Mouse (Mus musculus) liver, embryonic 11.5 days (tissue): Measurements from ENCODE around the gene Elmod2. TPM values are rescaled to one million over a fixed set of nuclear protein-coding genes. Genes with fewer than 3 reads are reported as not detected.
A peak's percentile ranks its signal among the peaks of the same experiment; 100 is the strongest.

Source experiments
- ATAC-seq: fragments of 200-750 bp; cut with Nextera tagmentation; replicated peaks from 2 replicates; pipeline ENCODE4 v1.8.0; 2017; ENCODE audit warnings: moderate number of reproducible peaks, mild to moderate bottlenecking, moderate TSS enrichment, moderate library complexity; ENCODE audit not compliant: low FRiP score
- DNase-seq: peaks from one replicate; pipeline ENCODE4 v3.0.0-alpha.2; 2017; ENCODE audit warnings: low spot score
- H3K27ac ChIP-seq: fragments of 300-500 bp; sonication (generic); 2 replicates; pipeline ENCODE4 v1.5.1; 2014; ENCODE audit warnings: mild to moderate bottlenecking, low read depth, low read length, control low read depth
- H3K27me3 ChIP-seq: fragments of 300-500 bp; sonication (generic); replicated peaks from 2 replicates; pipeline ENCODE4 v1.6.1; 2014; ENCODE audit warnings: low read length, mixed read lengths; ENCODE audit not compliant: control insufficient read depth, insufficient read depth
- H3K36me3 ChIP-seq: fragments of 300-500 bp; sonication (generic); 2 replicates; pipeline ENCODE4 v1.6.1; 2014; ENCODE audit warnings: mild to moderate bottlenecking, low read length, moderate library complexity, mixed read lengths; ENCODE audit not compliant: control insufficient read depth, insufficient read depth
- H3K4me1 ChIP-seq: fragments of 300-500 bp; sonication (generic); replicated peaks from 2 replicates; pipeline ENCODE4 v1.6.1; 2014; ENCODE audit warnings: low read length, mixed read lengths; ENCODE audit not compliant: control insufficient read depth, insufficient read depth
- H3K4me2 ChIP-seq: fragments of 300-500 bp; sonication (generic); 2 replicates; pipeline ENCODE4 v1.6.1; 2014; ENCODE audit warnings: mild to moderate bottlenecking, control low read depth, moderate library complexity
- H3K4me3 ChIP-seq: fragments of 300-500 bp; sonication (generic); 2 replicates; pipeline ENCODE4 v1.5.1; 2014; ENCODE audit warnings: low read depth, low read length, control low read depth
- H3K9ac ChIP-seq: fragments of 300-500 bp; sonication (generic); 2 replicates; pipeline ENCODE4 v1.6.1; 2014; ENCODE audit warnings: low read depth, low read length, control low read depth
- H3K9me3 ChIP-seq: fragments of 300-500 bp; sonication (generic); 2 replicates; pipeline ENCODE4 v1.6.1; 2016; ENCODE audit warnings: low read length, inconsistent platforms, mixed read lengths; ENCODE audit not compliant: control insufficient read depth
- WGBS: fragments of 180-500 bp; shearing (Covaris S2); extraction: QIAGEN DNeasy Blood & Tissue Kit; methylation state at CpG from one replicate; pipeline ENCODE4 v1.1.7; 2014; 5-methylcytosine and 5-hydroxymethylcytosine counted together
- polyA plus RNA-seq: library from polyadenylated mRNA; unstranded; fragments of >200 nt; fragmentation: Nextera tagmentation; extraction: Ambion mirVana; gene quantifications from 2 replicates; pipeline ENCODE4 v1.2.1, GENCODE M21; 2014

Elmod2 gene
- 15.0 and 18.1 TPM in 2 replicates for polyA plus RNA-seq

DNA sequence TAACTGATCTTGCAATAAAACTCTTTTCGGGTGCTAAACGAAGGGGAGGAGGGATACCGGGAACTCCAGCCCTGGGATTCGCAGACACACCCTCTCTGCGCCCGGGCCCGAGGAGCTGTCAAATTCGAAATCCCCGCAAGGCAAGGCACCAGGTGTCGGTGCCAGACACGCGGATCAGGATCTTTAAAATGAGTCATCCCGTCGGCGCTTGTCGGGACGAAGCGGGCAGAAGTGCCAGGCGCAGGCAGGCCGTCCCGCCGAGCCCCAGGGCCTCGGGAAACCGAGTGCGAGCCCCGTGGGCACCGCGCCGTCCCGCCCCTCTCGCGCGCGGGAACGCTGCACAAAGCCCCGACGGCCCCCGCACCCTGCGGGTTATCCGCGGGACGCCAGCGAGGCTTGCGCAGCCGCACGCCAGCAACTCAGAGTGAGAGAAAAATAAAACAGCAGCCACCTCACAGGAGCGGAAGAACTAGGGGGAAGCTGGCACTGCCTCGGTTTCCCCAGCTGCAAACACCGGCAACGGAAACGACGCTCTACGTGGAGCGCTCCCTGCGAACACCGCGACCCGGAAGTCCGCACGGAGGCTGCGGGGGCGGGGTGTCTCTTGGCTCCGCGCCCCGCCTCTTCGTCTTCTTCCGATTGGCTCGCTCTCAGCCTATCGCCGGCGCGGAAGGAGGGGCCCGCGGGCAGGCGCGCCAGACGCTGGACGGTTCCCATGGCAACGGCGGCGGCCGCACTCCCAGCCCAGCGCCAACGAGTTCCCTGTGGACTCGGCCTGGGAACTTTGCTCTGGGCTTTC, at the start of gene Elmod2:
Elmod2 (minus strand) TSS at position 588 of the 799 bp plus-strand sequence.
- Histone ChIP-seq H3K9ac (peak within 1 kb of the TSS; percentile 88), H3K4me1 (peaks cover 2% of the 10 kb centered on the region; the same call in 1 of the 2 replicates), H3K36me3 (no peaks in the 10 kb centered on the region), H3K9me3 (no peaks in the 10 kb centered on the region), H3K27ac (peak within 1 kb of the TSS; percentile 68), H3K4me3 (peak within 1 kb of the TSS; percentile 92), H3K4me2 (peak within 1 kb of the TSS; percentile 94), H3K27me3 (no peaks in the 10 kb centered on the region)
- ATAC-seq (peak; percentile 99), DNase-seq (peak; percentile 93)
- WGBS: under 1% methylated on average over 84 of the region's 85 CpGs

DNA sequence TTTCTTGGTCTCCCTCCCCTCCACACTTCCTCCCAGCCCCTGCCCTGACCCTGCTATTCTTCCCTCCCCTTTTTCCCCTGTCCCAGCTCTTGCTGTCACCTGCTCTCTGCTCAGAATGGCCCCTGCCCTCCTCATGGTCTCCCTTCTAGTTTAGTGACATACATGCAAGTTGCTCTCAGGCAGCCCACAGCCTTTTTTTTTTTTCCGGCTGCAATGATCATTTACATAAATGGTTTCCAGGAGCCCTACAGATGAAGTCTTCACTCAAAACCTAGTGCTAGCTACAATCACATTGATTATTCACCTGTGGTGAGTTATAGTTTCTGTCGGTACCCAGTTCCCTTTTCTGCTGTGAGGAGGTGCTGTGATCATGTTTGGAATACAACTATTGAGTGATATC, 48.7 kb upstream of the Elmod2 start:
- DNase-seq (no peak), ATAC-seq (no peak)
- WGBS: 74% methylated on average over 2 of the region's 2 CpGs
- H3K4me3 ChIP-seq: no peak overlapping the region
- no peaks in the 10 kb centered on the region for H3K27me3 ChIP-seq
- no peaks in the 10 kb centered on the region for H3K9me3 ChIP-seq
- H3K4me1 ChIP-seq: no peaks in the 10 kb centered on the region
- H3K27ac ChIP-seq: no peak overlapping the region
- no peaks in the 10 kb centered on the region for H3K36me3 ChIP-seq
- no peak overlapping the region for H3K9ac ChIP-seq
- no peak overlapping the region for H3K4me2 ChIP-seq

DNA sequence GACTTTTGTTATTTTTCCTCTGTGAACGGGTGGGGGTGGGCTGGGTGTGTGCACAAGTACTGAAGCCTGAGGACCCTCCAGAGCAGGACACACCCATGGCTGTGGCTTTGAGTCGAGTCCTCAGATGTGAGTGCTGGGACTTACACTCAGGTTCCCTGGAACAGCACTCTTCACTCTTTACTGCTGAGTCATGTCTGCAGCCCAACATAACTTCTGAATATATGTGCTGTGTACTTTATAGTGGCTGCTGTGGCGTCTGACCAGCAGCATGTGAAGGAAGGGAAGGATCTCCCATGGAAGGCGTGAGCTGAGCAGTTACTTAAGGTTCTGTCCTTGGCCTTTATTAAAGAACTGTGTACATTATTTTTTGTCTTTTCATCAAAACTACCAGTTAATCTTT, 47.9 kb upstream of the Elmod2 start:
- 0 out of 2 replicates have a peak, but pooled peaks have one; percentile 20 for ATAC-seq

DNA sequence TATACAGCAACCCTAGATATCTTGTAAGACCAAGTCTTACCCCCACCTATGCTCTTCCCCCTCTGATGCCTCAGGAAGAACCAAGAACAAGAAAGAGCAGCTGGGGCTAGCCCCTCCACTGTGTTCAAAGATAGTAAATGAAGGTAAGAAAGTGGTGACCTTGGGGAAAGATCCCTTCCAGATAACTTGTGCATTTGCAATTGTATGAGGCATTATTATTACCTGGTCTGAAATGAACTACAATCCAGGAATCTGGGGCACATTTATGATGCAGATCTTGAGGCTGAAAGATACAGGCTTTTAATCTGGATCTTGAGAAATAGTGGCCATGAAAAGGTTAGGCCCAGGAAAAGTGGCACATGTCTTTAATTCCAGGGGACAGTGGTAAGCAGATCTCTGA, 44.9 kb upstream of the Elmod2 start:
- H3K4me3 ChIP-seq: no peak overlapping the region
- no peak overlapping the region for H3K27ac ChIP-seq
- no peaks in the 10 kb centered on the region for H3K9me3 ChIP-seq
- H3K36me3 ChIP-seq: no peaks in the 10 kb centered on the region
- no peaks in the 10 kb centered on the region for H3K4me1 ChIP-seq
- H3K9ac ChIP-seq: no peak overlapping the region
- DNase-seq (no peak), ATAC-seq (no peak)
- H3K27me3 ChIP-seq: no peaks in the 10 kb centered on the region
- no peak overlapping the region for H3K4me2 ChIP-seq

More for the DNA sequence above, 47.9 kb upstream of the Elmod2 start:
- no peak overlapping the region for H3K9ac ChIP-seq
- H3K4me3 ChIP-seq: no peak overlapping the region
- no peaks in the 10 kb centered on the region for H3K36me3 ChIP-seq
- H3K9me3 ChIP-seq: no peaks in the 10 kb centered on the region
- H3K27ac ChIP-seq: no peak overlapping the region
- H3K27me3 ChIP-seq: no peaks in the 10 kb centered on the region
- no peak for DNase-seq
- H3K4me1 ChIP-seq: no peaks in the 10 kb centered on the region
- H3K4me2 ChIP-seq: no peak overlapping the region
- WGBS: 55% methylated on average over 4 of the region's 4 CpGs

DNA sequence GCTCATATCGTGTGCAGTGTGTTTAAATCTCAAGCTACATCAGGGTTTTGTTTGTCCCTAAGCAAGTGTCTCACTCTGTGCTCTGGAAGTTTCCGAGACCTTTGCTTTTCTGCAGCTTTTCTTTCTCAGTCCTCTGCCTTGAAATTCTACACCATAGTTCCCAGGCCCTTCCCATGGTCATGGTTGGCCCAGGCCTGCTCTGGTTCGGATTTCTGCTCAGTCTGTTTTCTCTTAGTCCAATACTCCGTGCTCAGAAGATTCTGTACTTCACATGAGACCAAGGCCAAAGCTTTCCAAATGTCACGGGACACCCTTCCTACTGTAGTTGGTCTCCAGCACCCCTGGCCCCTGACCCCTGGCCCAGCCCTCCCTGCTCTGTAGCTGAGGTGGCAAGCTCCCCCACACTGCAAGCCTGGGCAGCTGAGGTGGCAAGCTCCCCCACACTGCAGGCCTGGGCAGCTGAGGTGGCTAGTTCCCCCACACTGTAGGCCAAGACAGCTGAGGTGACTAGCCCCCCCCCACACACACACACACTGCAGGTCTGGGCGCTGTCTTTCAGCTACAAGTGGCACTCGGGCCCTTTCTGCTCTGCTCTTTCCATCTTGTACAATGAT, 31.0 kb upstream of the Elmod2 start:
- 68% methylated on average over 7 of the region's 7 CpGs for WGBS
- ATAC-seq: no peak

DNA sequence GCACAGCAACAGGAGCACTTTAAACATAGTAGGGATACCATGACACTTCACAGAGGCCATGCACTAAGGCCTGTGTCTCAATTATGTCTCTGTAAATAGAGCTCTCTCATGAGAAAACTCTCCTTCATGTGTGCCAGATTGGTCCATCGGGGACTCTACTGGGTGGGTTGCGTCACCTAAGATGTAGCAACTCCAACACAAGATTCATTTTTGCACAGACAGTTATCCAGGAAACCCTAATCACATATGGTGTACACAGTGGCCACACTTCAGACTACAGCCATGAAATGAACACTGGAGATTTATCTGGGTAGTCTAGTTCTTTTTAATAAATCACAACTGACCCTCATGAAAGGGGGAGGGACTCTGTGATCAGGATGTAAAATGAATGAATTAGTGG, 19.0 kb upstream of the Elmod2 start:
- H3K9me3 ChIP-seq: no peaks in the 10 kb centered on the region
- no peak overlapping the region for H3K27ac ChIP-seq
- ATAC-seq: no peak
- no peak overlapping the region for H3K4me3 ChIP-seq
- H3K4me2 ChIP-seq: no peak overlapping the region
- DNase-seq: no peak
- no peaks in the 10 kb centered on the region for H3K36me3 ChIP-seq
- H3K27me3 ChIP-seq: no peaks in the 10 kb centered on the region
- no peaks in the 10 kb centered on the region for H3K4me1 ChIP-seq
- WGBS: 85% methylated on average over 2 of the region's 2 CpGs
- H3K9ac ChIP-seq: no peak overlapping the region

More for the DNA sequence above, 31.0 kb upstream of the Elmod2 start:
- Histone ChIP-seq H3K27me3 (no peaks in the 10 kb centered on the region), H3K9me3 (no peaks in the 10 kb centered on the region), H3K4me2 (no peak overlapping the region), H3K9ac (no peak overlapping the region), H3K36me3 (no peaks in the 10 kb centered on the region), H3K27ac (no peak overlapping the region), H3K4me1 (no peaks in the 10 kb centered on the region), H3K4me3 (no peak overlapping the region)
- DNase-seq: no peak

DNA sequence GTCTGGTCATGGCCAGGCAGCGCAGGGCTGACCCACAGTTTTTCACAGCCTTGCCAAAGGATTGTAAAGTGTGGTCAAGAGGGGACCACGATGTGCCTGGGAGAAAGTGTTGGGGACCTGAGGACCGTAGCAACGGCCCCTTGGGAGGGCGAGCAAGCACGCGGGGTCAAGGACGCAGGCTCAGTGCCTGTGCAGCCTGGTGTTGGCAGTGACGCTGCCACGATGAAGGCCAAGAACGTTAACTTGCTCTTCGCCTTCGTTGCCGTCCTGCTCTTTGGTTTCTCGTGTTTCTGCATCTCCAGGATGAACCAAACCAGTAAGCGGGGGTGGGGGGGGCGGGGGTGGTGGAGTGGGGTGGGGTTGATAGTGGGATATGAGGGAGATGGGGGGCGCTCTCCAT, 16.0 kb upstream of the Elmod2 start, which contains the start of gene Mgat4d:
Mgat4d (plus strand) TSS at position 209 of the 400 bp plus-strand sequence.
- no peak within 1 kb of the TSS for H3K27ac ChIP-seq
- H3K9ac ChIP-seq: no peak within 1 kb of the TSS
- no peak for ATAC-seq
- H3K36me3 ChIP-seq: no peaks in the 10 kb centered on the region
- no peak for DNase-seq
- no peaks in the 10 kb centered on the region for H3K4me1 ChIP-seq
- H3K27me3 ChIP-seq: no peaks in the 10 kb centered on the region
- H3K4me2 ChIP-seq: no peak within 1 kb of the TSS
- no peaks in the 10 kb centered on the region for H3K9me3 ChIP-seq
- 62% methylated on average over 18 of the region's 18 CpGs for WGBS
- no peak within 1 kb of the TSS for H3K4me3 ChIP-seq

DNA sequence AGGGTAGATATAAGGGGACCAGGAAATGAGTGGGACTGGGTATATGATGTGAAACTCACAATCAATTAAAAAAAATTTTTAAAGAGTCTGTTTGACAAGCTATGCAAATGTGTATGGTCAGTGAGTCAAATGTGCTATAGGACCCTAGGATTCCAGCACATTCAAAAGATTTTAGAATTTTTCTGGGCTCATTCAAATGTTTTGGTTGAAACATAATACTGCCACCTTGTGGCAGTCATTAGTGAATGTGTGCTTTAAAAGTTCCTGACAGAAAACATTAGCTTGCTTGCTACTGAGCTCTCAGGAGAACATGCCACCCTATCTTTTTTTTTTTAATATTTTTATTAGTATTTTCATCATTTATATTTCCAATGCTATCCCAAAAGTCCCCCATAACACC, 10.4 kb upstream of the Elmod2 start:
- no peak for ATAC-seq
- H3K9me3 ChIP-seq: no peaks in the 10 kb centered on the region

DNA sequence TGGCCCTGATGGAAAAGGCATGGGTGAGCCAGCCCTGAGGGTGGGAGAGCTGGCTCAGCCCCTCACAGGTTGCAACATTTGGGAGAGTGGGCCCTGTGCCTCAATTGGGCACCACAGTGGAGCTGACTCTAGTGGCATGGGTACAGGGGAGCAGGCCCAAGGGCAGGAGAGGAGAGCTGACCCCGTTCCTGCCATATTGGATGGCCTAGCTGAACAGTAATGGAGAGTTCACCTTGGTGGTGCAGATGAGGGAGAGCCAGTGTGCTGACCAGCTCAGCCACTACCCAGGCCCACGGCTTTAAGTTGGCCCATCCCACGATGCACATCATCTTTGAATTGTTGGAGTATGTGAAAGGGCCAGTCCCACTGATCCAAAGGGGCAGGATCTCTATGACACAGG, 9.8 kb upstream of the Elmod2 start:
- no peak overlapping the region for H3K4me3 ChIP-seq
- no peak overlapping the region for H3K27ac ChIP-seq
- H3K27me3 ChIP-seq: no peaks in the 10 kb centered on the region
- no peaks in the 10 kb centered on the region for H3K36me3 ChIP-seq
- no peak for ATAC-seq
- H3K9me3 ChIP-seq: no peaks in the 10 kb centered on the region
- H3K9ac ChIP-seq: no peak overlapping the region
- 83% methylated on average over 3 of the region's 3 CpGs for WGBS
- DNase-seq: no peak
- no peak overlapping the region for H3K4me2 ChIP-seq
- no peaks in the 10 kb centered on the region for H3K4me1 ChIP-seq

More for the DNA sequence above, 10.4 kb upstream of the Elmod2 start:
- H3K4me2 ChIP-seq: no peak overlapping the region
- no peaks in the 10 kb centered on the region for H3K27me3 ChIP-seq
- no peak overlapping the region for H3K4me3 ChIP-seq
- no peak overlapping the region for H3K27ac ChIP-seq
- no peak for DNase-seq
- H3K36me3 ChIP-seq: no peaks in the 10 kb centered on the region
- H3K9ac ChIP-seq: no peak overlapping the region
- H3K4me1 ChIP-seq: no peaks in the 10 kb centered on the region
